Mouse (Mus musculus): ENCODE measurements around the gene Cdk17.

GRCm38 (mm10) chr10:93162276-93162971, 1.7 kb downstream of the Cdk17 start:
- TF ChIP-seq POLR2A (IDR thresholded peaks at IDR 0.05; ENCODE audit: control insufficient read depth, low read depth, low read length), result no peak
- no peak for TF ChIP-seq CTCF (IDR thresholded peaks at IDR 0.05; ENCODE audit: control insufficient read depth, insufficient read depth, insufficient replicate concordance, low read depth, low read length)
